Mouse (Mus musculus): ENCODE results near the gene Bbc3. TPM values are rescaled to one million over a fixed set of nuclear protein-coding genes. Genes with fewer than 3 reads are reported as not detected.

Bbc3 gene
- polyA plus RNA-seq, 1 experiment from 2014 or later, result 5.9 TPM

DNA sequence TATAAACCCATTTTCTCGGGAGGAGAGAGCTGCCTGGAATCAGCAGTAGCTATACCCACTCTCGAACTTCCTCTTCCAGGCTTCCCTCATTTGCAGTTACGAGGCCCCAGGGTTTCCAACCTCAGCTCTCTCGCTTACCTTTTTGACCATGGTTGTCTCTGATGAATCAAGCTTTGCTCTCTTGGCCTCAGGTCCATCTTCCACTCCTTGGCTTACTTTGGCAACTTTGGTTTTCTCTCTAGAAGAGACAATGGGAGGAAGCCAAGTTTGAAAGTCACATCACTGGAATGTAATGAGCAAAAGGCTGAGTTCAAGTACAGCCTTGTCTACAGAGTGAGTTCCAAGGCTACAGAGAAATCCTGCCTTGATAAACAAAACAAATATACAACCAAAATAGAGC is 58.5 kb downstream of the Bbc3 start:
- no peak for ATAC-seq
- no peak overlapping the region for H3K4me3 ChIP-seq
- H3K27ac ChIP-seq, result no peak overlapping the region
- peaks cover 21% of the 10 kb centered on the region for H3K4me1 ChIP-seq
- no peaks in the 10 kb centered on the region for H3K9me3 ChIP-seq (replicated peaks)
- peaks cover 96% of the 10 kb centered on the region for H3K36me3 ChIP-seq
- H3K27me3 ChIP-seq (replicated peaks), result no peaks in the 10 kb centered on the region
- no peak overlapping the region for H3K9ac ChIP-seq
- H3K4me2 ChIP-seq, result no peak overlapping the region
- 72% methylated on average over 4 of the region's 4 CpGs for WGBS (ENCODE audit: insufficient replicate concordance)

Other genes starting within 250 kb of the Bbc3 start
- gene Zfp541, start 246.6 kb upstream of the Bbc3 start, polyA plus RNA-seq (2016; fragmentation: Nextera tagmentation; extraction: Ambion mirVana), result not detected in 2 replicates
- gene Napa, start 209.9 kb upstream of the Bbc3 start, polyA plus RNA-seq (2016; fragmentation: Nextera tagmentation; extraction: Ambion mirVana), result 163 and 165 TPM in 2 replicates
- 13.4 and 15.0 TPM in 2 replicates for gene Kptn, start 188.5 kb upstream of the Bbc3 start, polyA plus RNA-seq (2016; fragmentation: Nextera tagmentation; extraction: Ambion mirVana)
- not detected in 2 replicates for gene Slc8a2, start 178.6 kb upstream of the Bbc3 start, polyA plus RNA-seq (2016; fragmentation: Nextera tagmentation; extraction: Ambion mirVana)
- gene Meis3, start 133.3 kb upstream of the Bbc3 start, polyA plus RNA-seq (2016; fragmentation: Nextera tagmentation; extraction: Ambion mirVana), result 4.4 and 5.7 TPM in 2 replicates
- 9.5 and 9.6 TPM in 2 replicates for gene Dhx34, start 86.4 kb upstream of the Bbc3 start, polyA plus RNA-seq (2016; fragmentation: Nextera tagmentation; extraction: Ambion mirVana)
- gene C5ar2, start 64.2 kb upstream of the Bbc3 start, polyA plus RNA-seq (2016; fragmentation: Nextera tagmentation; extraction: Ambion mirVana), result 1.6 and 1.7 TPM in 2 replicates
- gene C5ar1, start 48.9 kb upstream of the Bbc3 start, polyA plus RNA-seq (2016; fragmentation: Nextera tagmentation; extraction: Ambion mirVana), result 1.7 and 2.1 TPM in 2 replicates
- gene Inafm1, start 34.8 kb upstream of the Bbc3 start, polyA plus RNA-seq (2016; fragmentation: Nextera tagmentation; extraction: Ambion mirVana), result 8.6 and 8.8 TPM in 2 replicates
- 29.7 and 30.0 TPM in 2 replicates for gene Ccdc9, start 21.6 kb upstream of the Bbc3 start, polyA plus RNA-seq (2016; fragmentation: Nextera tagmentation; extraction: Ambion mirVana)
- gene Sae1, start 79.4 kb downstream of the Bbc3 start, polyA plus RNA-seq (2016; fragmentation: Nextera tagmentation; extraction: Ambion mirVana), result 182 and 187 TPM in 2 replicates
- gene Zc3h4, start 92.5 kb downstream of the Bbc3 start, polyA plus RNA-seq (2016; fragmentation: Nextera tagmentation; extraction: Ambion mirVana), result 14.5 and 17.6 TPM in 2 replicates
- gene Tmem160, start 144.4 kb downstream of the Bbc3 start, polyA plus RNA-seq (2016; fragmentation: Nextera tagmentation; extraction: Ambion mirVana), result 43.9 and 48.0 TPM in 2 replicates
- 0.33 and 0.36 TPM in 2 replicates for gene Npas1, start 169.3 kb downstream of the Bbc3 start, polyA plus RNA-seq (2016; fragmentation: Nextera tagmentation; extraction: Ambion mirVana)

All from liver, embryonic 12.5 days (tissue).